Mouse (Mus musculus): ENCODE data around the gene Cav1. TPM values are rescaled to one million over a fixed set of nuclear protein-coding genes. Genes with fewer than 3 reads are reported as not detected.

The Cav1 gene
- polyA plus RNA-seq, 1 experiment from 2014 or later: 433 TPM

DNA sequence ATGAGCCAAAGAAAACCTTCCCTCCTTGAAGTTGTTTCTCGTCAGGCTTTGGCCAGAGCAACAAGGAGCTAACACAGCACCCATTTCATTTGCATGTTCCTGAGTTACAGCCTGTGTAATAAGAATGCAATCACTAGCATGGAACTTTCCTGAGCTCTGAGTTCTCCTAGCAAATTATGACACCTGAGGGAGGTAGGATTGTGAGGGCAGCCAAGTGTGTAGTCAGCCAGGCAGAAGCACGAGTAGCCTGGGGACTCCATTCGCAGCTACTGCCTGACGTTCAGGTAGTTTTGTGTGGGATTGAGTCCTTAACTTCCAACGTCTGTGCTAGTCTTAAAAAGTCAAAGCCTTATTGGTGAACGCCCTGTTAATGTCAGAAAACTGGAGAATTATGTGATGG is 75.6 kb downstream of the Cav1 start:
- Histone ChIP-seq H3K36me3 (ENCODE audit: control insufficient read depth, insufficient read depth, low read length) (no peaks in the 10 kb centered on the region), H3K9ac (ENCODE audit: low read length) (no peak overlapping the region), H3K27ac (ENCODE audit: low read length) (no peak overlapping the region), H3K4me1 (ENCODE audit: control insufficient read depth, insufficient read depth, low read length) (no peaks in the 10 kb centered on the region), H3K4me3 (replicated peaks; ENCODE audit: low read length) (no peak overlapping the region), H3K4me2 (ENCODE audit: low read depth, low read length) (no peak overlapping the region), H3K27me3 (ENCODE audit: control insufficient read depth, insufficient read depth, low read length) (no peaks in the 10 kb centered on the region), H3K9me3 (replicated peaks; ENCODE audit: control insufficient read depth, low read length) (no peaks in the 10 kb centered on the region)
- WGBS: 80% methylated on average over 6 of the region's 6 CpGs
- ATAC-seq (ENCODE audit: insufficient read depth, low FRiP score): no peak

DNA sequence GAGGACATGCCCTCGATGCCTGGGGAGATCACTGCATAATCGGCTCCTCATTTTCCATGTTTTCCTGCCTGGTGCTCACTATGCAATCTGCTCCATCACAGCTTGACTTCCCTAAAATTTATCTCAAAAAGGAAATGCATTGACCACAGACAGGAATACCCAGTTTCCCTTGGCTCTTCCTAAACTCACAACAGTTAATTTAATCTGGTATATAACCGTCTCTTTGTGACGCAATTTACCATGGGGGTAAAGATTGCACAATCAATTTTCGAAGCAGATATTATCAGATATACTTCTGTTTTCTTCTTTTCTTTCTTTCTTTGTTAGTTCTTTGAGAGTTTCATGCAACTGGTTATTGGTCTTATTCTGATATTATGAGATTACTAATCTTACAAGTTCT is 79.4 kb downstream of the Cav1 start:
- Histone ChIP-seq H3K36me3 (ENCODE audit: control insufficient read depth, insufficient read depth, low read length) (no peaks in the 10 kb centered on the region), H3K27me3 (ENCODE audit: control insufficient read depth, insufficient read depth, low read length) (no peaks in the 10 kb centered on the region), H3K4me1 (ENCODE audit: control insufficient read depth, insufficient read depth, low read length) (no peaks in the 10 kb centered on the region), H3K9ac (ENCODE audit: low read length) (no peak overlapping the region), H3K4me3 (replicated peaks; ENCODE audit: low read length) (no peak overlapping the region), H3K9me3 (replicated peaks; ENCODE audit: control insufficient read depth, low read length) (no peaks in the 10 kb centered on the region), H3K27ac (ENCODE audit: low read length) (no peak overlapping the region), H3K4me2 (ENCODE audit: low read depth, low read length) (no peak overlapping the region)
- ATAC-seq (ENCODE audit: insufficient read depth, low FRiP score): no peak
- 76% methylated on average over 5 of the region's 5 CpGs for WGBS

DNA sequence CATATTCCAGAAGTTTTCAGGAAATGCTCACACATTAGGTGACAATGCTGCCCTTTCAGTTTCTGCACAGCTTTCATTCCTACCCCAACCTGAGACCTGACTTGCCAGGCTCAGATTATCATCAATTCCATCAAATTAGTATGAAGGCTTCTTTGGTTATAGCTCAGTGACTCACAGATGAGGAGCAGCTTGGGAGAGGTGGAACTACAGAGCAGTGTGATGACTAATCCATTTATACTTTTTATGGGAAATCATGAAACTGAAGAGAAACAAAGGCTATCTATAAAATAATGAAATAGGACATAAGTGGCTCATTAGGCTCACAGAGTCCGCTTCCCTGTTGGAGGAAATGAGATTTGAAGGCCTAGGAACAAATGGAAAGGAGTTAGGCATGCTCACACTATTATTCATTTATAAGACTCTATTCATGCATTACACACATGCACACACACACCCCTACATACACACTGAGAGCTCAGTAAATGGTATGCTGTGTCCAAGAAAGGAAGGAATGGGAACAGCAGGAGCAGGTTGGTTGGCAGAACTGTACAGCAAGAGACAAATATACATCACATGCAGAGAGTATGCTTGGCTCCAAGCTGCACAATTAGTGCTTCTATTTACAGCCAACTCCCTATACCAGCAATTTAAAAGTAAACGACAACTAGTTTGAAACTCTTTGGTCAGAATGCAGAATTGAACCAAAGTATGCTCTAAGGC is 82.0 kb downstream of the Cav1 start:
- ATAC-seq (ENCODE audit: insufficient read depth, low FRiP score): no peak
- H3K27me3 ChIP-seq (ENCODE audit: control insufficient read depth, insufficient read depth, low read length): no peaks in the 10 kb centered on the region
- H3K9ac ChIP-seq (ENCODE audit: low read length): no peak overlapping the region
- H3K36me3 ChIP-seq (ENCODE audit: control insufficient read depth, insufficient read depth, low read length): no peaks in the 10 kb centered on the region
- H3K4me2 ChIP-seq (ENCODE audit: low read depth, low read length): no peak overlapping the region
- H3K4me3 ChIP-seq (replicated peaks; ENCODE audit: low read length): no peak overlapping the region
- no peak overlapping the region for H3K27ac ChIP-seq (ENCODE audit: low read length)
- no peaks in the 10 kb centered on the region for H3K9me3 ChIP-seq (replicated peaks; ENCODE audit: control insufficient read depth, low read length)
- WGBS: 84% methylated on average over 2 of the region's 2 CpGs
- no peaks in the 10 kb centered on the region for H3K4me1 ChIP-seq (ENCODE audit: control insufficient read depth, insufficient read depth, low read length)

Other genes starting within 250 kb of the Cav1 start
- 96.9 and 103 TPM in 2 replicates for gene Tes, start 241.2 kb upstream of the Cav1 start, polyA plus RNA-seq (2015; fragmentation: Nextera tagmentation; extraction: Ambion mirVana)
- gene Cav2, start 25.1 kb upstream of the Cav1 start, polyA plus RNA-seq (2015; fragmentation: Nextera tagmentation; extraction: Ambion mirVana): 70.4 and 71.9 TPM in 2 replicates
- gene Met, start 157.5 kb downstream of the Cav1 start, polyA plus RNA-seq (2015; fragmentation: Nextera tagmentation; extraction: Ambion mirVana): 12.3 and 13.4 TPM in 2 replicates

Data from stomach, embryonic 16.5 days (tissue).